Mouse (Mus musculus) common myeloid progenitor, adult 5-6 weeks (primary cell): Measurements from ENCODE around the gene Dnaja1. TPM values are rescaled to one million over a fixed set of nuclear protein-coding genes. Genes with fewer than 3 reads are reported as not detected.

Experiments
- ATAC-seq: replicated peaks from 2 replicates; pipeline ENCODE4 v1.8.0; 2016; ENCODE audit warnings: low read depth, mild to moderate bottlenecking, moderate TSS enrichment, inconsistent platforms; ENCODE audit not compliant: poor library complexity, severe bottlenecking
- total RNA-seq: library from RNA; stranded (forward); fragments of 200-1000, 187-1606 nt; gene quantifications from 2 replicates; pipeline ENCODE4 v1.2.3, GENCODE M21; 2017

Dnaja1 gene
- total RNA-seq, 1 experiment from 2014 or later: 377 TPM

DNA sequence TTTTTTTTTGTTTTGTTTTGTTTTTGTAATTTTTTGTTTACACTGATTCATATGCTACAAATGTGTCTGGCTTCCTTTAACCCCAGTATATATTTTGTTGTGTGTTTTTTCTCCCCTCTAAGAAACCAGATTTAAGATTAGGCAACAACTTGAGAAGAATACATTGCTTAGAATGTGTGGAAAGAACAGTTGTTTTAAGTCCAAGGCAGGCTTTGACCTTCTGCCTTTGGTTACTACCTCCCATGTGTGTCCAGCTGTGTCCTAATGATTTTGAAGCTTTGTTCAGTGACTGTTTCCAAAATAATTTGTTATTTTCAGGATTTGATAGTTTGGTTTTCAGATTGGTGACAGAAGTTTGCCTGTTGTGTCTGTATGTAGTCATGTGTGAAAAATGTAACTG, 9.3 kb downstream of the Dnaja1 start:
- ATAC-seq: no peak

GRCm38 (mm10) chr4:40735351-40735750, 13.4 kb downstream of the Dnaja1 start:
- no peak for ATAC-seq

DNA sequence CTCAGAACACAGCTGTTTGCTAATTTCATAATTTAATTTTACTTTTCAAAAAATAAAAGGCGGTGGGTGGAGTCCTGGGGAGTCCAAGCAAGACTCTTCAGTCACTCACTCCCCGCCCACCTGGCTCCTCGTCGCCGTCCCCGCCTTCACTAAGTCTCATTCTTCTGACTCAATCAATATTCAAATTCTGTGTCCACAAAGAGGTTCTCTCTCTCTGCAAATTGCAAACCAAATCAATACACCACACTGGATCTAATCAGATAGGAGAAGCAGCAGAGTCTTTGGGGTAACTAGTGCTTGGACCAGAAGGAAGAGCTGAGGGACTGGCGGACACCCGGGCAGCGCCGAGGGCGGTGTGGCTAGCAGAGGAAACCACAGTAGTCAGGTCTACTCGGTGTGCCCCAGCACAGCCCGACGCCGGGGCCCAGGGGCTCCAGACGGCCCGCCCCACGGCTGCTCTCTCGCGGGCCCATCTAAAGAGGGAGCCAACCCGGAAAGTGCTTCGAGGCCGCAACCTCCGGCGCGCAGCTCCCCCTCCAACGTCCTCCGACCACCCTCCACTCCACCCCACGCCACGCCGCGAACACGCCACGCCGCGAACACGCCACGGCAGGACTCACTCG, 35.3 kb downstream of the Dnaja1 start:
- peak; percentile 51 for ATAC-seq

DNA sequence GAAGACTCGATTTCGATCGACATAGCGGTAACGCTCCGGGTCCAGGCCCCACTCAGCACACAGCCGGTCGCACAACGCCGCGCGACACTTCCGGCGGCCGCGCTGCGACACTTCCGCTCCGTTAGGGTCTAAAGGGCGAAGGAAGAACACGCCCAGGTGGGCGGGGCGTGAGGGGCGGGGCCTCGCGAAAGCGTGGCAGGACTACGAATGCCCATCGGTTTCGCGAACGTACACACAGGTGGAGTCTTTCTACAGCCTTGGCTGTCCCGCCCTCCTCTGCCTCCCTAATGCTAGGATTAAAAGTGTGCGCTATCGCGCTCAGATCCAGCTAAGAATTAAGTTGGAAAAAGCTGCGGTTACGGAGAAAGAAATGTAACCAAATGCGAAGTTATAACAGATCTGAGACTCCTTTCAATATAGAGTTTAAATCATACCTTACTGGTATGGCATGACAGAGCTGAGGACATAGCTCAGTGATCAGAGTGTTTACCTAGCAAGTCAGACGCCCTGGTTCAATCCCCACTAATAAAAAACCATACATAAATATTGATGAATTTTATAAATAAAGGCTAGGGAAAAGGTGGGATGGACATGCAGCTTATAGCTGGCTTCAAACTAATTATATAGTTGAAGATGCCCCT, 36.0 kb downstream of the Dnaja1 start, which contains the start of gene Smu1:
TSS of gene Smu1 (minus strand) at position 144 of the 641 bp plus-strand sequence.
- peak; percentile 98 for ATAC-seq

DNA sequence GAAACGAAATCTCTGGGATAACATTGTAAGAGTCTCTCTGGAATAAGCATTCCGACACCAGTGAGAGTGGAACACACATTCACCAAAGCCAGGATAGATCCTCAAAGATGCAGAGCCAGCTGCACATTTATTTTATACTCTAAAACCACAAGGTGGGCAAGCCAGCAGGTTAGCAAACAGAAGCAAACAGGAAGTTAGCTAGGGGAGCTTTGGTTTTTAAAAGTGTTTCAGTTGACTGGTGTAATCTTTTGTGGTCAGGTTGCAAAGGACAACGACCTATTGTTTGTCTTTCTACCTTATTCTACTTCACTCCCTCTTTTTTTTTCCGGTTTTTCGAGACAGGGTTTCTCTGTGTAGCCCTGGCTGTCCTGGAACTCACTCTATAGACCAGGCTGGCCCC, 37.9 kb downstream of the Dnaja1 start:
- ATAC-seq: no peak

DNA sequence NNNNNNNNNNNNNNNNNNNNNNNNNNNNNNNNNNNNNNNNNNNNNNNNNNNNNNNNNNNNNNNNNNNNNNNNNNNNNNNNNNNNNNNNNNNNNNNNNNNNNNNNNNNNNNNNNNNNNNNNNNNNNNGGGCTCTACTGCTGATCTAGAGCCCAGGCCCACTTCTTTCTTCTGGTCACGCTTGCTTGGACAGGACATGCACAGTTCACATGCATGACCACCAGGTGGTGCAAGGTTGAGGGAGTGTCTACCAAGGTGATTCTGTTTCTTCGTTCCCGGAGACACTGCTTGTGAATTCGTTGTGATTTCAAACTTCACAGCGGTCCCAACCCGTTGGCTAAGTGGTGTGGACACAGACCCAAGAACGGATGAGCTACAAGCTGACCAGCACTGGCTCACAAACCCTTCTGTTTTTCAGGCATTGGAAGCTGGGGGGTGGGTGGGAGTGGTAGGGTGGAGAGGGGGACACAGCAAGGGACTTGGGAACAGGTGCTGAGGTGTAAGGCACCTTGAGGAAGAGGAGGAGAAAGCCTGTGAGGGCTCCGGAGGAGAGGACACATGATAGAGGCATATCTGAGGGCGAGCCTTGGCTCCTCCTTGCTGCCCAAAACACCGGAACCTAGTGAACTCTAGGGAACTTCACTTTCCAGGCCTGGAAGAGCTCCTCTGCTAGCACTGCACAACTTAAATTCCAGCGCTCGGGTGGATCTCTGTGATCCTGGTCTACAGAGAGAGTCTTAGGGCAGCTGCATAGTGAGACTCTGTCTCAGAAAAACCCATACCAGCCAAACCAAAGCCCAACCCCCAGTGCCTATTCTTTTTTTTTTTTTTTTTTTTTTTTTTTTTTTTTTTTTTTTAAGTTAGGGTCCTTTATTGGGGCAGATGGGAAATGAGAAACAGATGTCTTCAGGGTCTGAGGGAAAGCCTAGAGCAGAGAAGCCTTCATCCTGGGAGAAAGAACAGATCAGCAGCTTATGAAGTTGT, 52.6 kb downstream of the Dnaja1 start:
- ATAC-seq: peak; percentile 74

GRCm38 (mm10) chr4:40776416-40776815, 54.5 kb downstream of the Dnaja1 start:
- no peak for ATAC-seq

- ATAC-seq: no peak
These were observed 55.2 kb downstream of the Dnaja1 start for GRCm38 (mm10) chr4:40777116-40777515.

GRCm38 (mm10) chr4:40778656-40779055, 56.7 kb downstream of the Dnaja1 start:
- no peak for ATAC-seq

GRCm38 (mm10) chr4:40781143-40781542, 59.2 kb downstream of the Dnaja1 start:
- ATAC-seq: peak; percentile 85

- peak; percentile 28 for ATAC-seq
These were observed 60.0 kb downstream of the Dnaja1 start for GRCm38 (mm10) chr4:40781797-40782495.

DNA sequence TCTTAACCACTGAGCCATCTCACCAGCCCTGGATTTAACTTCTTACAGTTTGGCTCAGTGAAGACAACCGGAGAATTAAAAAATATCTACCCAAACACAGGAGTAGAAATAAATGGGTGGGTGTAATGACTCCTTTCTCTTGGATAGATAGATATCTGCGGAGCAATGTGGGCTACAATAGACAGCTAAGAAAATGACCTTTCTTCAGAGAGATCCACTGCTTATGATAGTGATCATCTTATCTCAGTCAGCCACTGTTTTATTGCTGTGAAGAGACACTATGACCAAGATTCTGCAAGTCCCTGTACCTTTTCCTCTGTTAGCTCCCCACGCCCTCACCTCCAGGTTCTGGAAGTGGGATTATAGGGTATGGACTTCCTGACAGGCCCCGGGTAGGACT, 61.1 kb downstream of the Dnaja1 start:
- ATAC-seq: no peak

DNA sequence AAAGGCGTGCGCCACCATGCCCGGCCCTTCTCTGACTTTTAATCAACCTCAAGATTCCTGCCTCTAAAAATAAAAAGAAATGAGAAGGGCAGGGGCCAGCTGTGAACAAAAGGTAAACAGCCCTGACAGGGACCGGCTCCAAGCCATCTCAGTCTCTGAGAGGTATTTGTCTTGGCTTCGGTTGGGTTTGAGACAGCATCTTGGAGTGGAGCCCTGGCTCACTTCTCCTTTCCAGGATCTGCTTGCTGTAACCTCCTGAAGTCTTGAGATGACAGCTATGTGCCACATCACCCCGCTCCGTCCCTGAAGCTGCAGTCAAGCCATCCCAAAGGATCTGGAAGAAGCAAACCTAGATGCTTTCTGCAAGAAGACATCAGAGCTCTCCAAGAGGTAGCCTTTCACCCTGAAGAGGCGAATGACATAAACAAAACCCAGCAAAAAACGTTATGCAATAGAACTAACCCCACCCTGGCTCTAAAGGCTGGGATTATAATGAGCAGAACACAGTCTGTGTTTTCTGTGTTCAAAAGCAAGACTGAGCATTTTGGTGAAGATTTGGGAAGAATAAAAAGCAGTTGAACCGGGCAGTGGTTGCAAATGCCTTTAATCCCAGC, 62.7 kb downstream of the Dnaja1 start:
- peak; percentile 34 for ATAC-seq

DNA sequence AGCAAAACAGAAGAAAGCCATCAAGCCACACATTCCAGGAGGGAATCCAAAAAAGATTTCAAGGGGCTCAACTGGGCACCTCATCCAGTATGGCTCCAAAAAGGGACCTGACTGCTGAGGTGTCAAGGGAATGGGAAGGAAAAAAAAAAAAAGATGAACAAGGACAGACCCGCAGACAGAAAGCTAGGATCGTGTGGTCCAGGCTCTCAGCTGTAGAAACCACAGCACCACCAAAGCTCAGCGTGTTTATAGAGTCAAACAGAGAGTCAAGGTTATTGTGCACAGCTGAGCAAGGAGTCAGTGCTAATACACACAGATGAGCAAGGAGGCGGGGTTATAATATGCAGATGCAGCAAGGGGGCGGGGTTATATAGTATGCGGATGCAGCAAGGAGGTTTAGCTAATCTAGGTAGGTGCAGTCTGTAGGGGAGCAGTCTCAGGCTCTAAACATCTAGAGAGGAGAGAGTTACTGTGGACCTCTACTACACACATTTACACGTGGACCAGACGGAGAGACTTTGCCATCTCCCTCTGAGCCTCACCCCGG, 63.7 kb downstream of the Dnaja1 start:
- ATAC-seq: no peak; the same call in 1 of the 2 replicates

DNA sequence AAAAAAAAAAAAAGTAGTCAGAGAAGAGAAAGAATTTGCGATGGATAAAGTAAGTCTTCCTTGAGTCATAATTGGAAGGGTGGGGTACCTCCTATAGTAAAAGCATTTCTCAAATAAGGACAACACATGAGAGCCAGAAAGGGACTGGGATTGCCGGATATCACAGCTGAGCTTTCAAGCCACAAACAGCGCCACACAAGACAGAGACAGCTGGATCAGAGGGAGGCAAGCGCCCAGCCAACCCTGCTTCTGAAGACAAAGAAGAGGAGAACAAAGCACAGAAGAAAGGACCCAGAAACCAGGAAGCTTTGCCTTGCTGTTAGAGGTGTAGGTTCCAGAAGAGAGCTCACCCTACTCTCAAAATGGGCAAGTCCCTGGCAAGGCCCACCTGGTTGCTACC, 64.6 kb downstream of the Dnaja1 start:
- no peak for ATAC-seq

Other genes with a start within 250 kb of the Dnaja1 start
- 1.1 and 1.8 TPM in 2 replicates for gene Tmem215, start 250.0 kb upstream of the Dnaja1 start, total RNA-seq
- 7.4 and 14.7 TPM in 2 replicates for gene Aptx, start 19.0 kb upstream of the Dnaja1 start, total RNA-seq
- 126 and 132 TPM in 2 replicates for gene Smu1, start 35.8 kb downstream of the Dnaja1 start, total RNA-seq
- gene B4galt1, start 131.9 kb downstream of the Dnaja1 start, total RNA-seq: 27.0 and 34.7 TPM in 2 replicates
- not detected in 2 replicates for gene Spink4, start 197.9 kb downstream of the Dnaja1 start, total RNA-seq
- gene Bag1, start 226.1 kb downstream of the Dnaja1 start, total RNA-seq: 380 and 459 TPM in 2 replicates
- 75.3 and 77.6 TPM in 2 replicates for gene Chmp5, start 226.3 kb downstream of the Dnaja1 start, total RNA-seq
- 61.8 and 74.7 TPM in 2 replicates for gene Nfx1, start 248.8 kb downstream of the Dnaja1 start, total RNA-seq